Mouse (Mus musculus): ENCODE data around the gene 1700001O22Rik. TPM values are rescaled to one million over a fixed set of nuclear protein-coding genes. Genes with fewer than 3 reads are reported as not detected.

Gene 1700001O22Rik
- polyA plus RNA-seq, 1 experiment: 2.2 TPM

DNA sequence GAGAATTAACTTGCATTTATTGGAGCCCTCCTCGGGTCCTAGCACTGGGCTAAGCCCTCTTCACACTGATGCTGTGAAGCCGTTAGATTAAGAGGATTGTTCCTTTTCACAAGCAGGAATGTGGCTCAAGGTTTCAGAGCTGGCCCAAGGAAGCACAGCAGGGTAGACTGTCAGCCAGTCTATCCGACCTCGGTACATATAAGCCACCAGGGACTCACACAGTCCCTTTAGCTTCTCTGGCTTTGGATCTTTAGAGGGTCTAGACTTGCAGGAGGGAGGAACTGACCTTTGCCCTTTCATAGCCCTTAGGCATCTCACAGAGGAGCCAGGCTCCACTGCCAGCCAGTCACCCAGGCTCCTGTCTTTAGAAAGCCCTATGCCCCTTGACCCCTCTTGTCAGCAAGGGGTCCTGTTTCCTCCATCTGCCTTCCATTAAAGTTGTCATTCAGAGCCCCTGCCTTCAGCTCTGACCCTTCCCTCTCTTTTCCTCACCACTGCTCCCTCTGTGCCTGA is 26.9 kb upstream of the 1700001O22Rik start, which contains the start of gene Asb6:
Gene Asb6 (minus strand): TSS at position 51 of the 513 bp plus-strand sequence.
- Histone ChIP-seq H3K9ac (ENCODE audit: low read depth, poor library complexity, severe bottlenecking) (no peak within 1 kb of the TSS), H3K27me3 (ENCODE audit: control insufficient read depth, insufficient read depth, low read length, poor library complexity, severe bottlenecking) (no peaks in the 10 kb centered on the region), H3K4me1 (ENCODE audit: control insufficient read depth, insufficient read depth, low read length) (peaks cover 1% of the 10 kb centered on the region), H3K9me3 (replicated peaks; ENCODE audit: control insufficient read depth, insufficient read depth, low read length, poor library complexity, severe bottlenecking) (no peaks in the 10 kb centered on the region), H3K36me3 (ENCODE audit: control insufficient read depth, insufficient read depth, low read length, poor library complexity, severe bottlenecking) (peaks cover 8% of the 10 kb centered on the region), H3K4me3 (ENCODE audit: low read depth, low read length) (no peak within 1 kb of the TSS), H3K27ac (ENCODE audit: insufficient read depth, low read length) (no peak within 1 kb of the TSS)
- TF ChIP-seq CTCF (IDR thresholded peaks at IDR 0.05; ENCODE audit: low read depth, low read length) (no peak), POLR2A (IDR thresholded peaks at IDR 0.05; ENCODE audit: insufficient read depth, low read length) (no peak), EP300 (IDR thresholded peaks at IDR 0.05; ENCODE audit: insufficient read depth, low read depth, low read length) (no peak)

DNA sequence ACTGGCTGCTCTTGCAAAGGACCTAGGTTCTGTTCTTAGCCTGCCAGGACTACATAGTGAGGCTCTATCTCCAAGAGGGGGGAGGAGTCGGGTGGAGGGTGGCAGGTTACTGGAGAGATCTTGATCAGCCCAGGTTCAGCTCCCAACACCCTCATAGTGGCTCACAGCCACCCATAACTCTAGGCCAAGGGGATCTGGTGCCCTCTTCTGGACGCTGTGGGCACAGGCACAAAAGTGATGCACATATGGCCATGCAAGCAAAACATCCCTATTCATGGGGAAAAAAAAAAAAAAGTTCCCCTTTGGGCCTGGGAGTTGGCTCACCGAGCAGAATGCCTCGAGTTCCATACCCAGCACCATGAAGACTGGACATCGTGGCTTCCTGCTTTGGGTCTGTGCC is 25.9 kb upstream of the 1700001O22Rik start:
- Histone ChIP-seq H3K9ac (ENCODE audit: low read depth, poor library complexity, severe bottlenecking) (no peak overlapping the region), H3K27ac (ENCODE audit: insufficient read depth, low read length) (no peak overlapping the region), H3K4me3 (ENCODE audit: low read depth, low read length) (no peak overlapping the region), H3K27me3 (ENCODE audit: control insufficient read depth, insufficient read depth, low read length, poor library complexity, severe bottlenecking) (no peaks in the 10 kb centered on the region), H3K9me3 (replicated peaks; ENCODE audit: control insufficient read depth, insufficient read depth, low read length, poor library complexity, severe bottlenecking) (no peaks in the 10 kb centered on the region), H3K4me1 (ENCODE audit: control insufficient read depth, insufficient read depth, low read length) (no peaks in the 10 kb centered on the region), H3K36me3 (ENCODE audit: control insufficient read depth, insufficient read depth, low read length, poor library complexity, severe bottlenecking) (peaks cover 18% of the 10 kb centered on the region)
- peak; percentile 93 for TF ChIP-seq CTCF (IDR thresholded peaks at IDR 0.05; ENCODE audit: low read depth, low read length)
- no peak for TF ChIP-seq EP300 (IDR thresholded peaks at IDR 0.05; ENCODE audit: insufficient read depth, low read depth, low read length)
- TF ChIP-seq POLR2A (IDR thresholded peaks at IDR 0.05; ENCODE audit: insufficient read depth, low read length): no peak

DNA sequence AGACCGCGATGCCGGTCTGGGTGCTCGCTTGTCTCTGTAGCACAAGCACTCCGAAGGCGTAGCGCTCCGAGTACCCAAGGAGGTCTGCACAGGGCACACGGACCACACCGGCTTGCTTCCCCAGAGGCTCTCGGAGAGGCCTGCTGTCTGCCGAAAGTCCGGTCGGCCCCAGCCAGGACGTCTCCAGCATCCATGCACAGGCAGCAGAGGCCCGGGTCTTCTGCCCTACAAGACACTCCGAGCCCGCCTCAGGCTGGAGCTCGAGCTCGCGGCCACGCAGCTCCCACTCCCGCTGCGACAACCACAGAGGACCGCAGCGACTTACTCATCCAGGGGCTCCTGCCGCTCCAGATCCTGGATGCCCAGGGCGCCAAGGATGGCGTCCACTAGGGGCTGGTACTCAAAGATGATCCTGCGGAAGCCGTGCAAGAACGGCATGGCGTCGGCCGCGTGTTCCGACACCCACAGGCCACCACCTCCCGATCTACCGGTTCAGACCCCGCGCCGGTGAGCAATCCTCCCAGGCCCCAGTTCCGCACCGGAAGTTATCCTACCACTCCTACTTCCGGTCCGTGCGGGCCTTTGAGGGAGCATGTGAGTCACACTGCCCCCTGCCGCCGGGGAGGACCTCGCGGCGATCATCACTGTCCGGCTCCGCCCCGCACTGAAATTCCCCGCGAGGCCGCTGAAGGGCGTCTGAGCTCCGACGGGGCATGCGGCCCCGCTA is 24.5 kb upstream of the 1700001O22Rik start:
- no peak for TF ChIP-seq POLR2A (IDR thresholded peaks at IDR 0.05; ENCODE audit: insufficient read depth, low read length)
- TF ChIP-seq EP300 (IDR thresholded peaks at IDR 0.05; ENCODE audit: insufficient read depth, low read depth, low read length): no peak
- TF ChIP-seq CTCF (IDR thresholded peaks at IDR 0.05; ENCODE audit: low read depth, low read length): peak; percentile 86
- Histone ChIP-seq H3K4me3 (ENCODE audit: low read depth, low read length) (peak overlapping the region; percentile 83), H3K9ac (ENCODE audit: low read depth, poor library complexity, severe bottlenecking) (peak overlapping the region; percentile 74), H3K4me1 (ENCODE audit: control insufficient read depth, insufficient read depth, low read length) (no peaks in the 10 kb centered on the region), H3K36me3 (ENCODE audit: control insufficient read depth, insufficient read depth, low read length, poor library complexity, severe bottlenecking) (peaks cover 32% of the 10 kb centered on the region), H3K27ac (ENCODE audit: insufficient read depth, low read length) (no peak overlapping the region), H3K27me3 (ENCODE audit: control insufficient read depth, insufficient read depth, low read length, poor library complexity, severe bottlenecking) (no peaks in the 10 kb centered on the region), H3K9me3 (replicated peaks; ENCODE audit: control insufficient read depth, insufficient read depth, low read length, poor library complexity, severe bottlenecking) (no peaks in the 10 kb centered on the region)

DNA sequence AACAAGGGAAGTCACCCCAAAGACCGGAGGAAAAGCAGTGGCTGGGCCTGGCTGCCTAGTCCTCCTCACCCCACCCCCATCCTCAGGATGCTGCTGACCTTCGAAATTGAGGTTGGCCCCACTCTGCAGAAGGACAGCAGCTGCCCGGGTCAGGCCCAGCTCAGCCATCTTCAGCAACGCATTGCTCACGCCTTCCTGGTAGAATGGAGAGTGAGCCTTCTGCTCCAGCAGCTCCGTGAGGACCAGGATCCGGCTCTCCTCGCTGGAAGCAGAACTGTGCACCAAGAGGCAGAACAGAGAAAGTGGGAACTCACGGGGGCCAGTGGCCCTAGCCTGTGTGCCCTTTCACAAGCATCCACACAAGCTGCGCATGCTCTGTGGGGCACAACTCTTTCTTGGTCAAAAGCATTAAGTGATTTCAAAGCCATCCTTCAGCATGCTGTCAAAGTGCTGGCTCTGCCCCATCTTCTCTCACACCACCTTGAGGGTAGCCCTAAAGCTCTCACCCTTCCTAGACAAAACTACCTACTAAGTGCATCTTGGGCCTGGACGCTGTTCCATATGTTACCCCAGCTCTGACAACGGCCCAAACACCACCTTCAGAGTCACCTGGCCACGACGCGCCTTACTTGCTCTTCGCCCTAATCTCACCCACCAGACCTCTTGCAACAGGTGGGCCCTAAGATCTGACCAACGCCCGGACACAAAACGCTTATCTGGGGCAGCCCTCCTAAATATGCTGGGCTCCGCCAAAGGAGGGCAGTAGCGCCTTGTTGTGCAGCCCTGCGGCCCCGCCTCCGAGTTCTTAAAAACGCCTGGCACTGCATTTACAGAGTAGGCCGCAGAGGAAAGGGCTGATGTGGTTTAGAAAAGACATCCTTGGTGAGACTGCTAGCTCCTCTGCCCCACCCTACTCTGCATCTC is 23.6 kb upstream of the 1700001O22Rik start:
- no peaks in the 10 kb centered on the region for H3K27me3 ChIP-seq (ENCODE audit: control insufficient read depth, insufficient read depth, low read length, poor library complexity, severe bottlenecking)
- no peaks in the 10 kb centered on the region for H3K4me1 ChIP-seq (ENCODE audit: control insufficient read depth, insufficient read depth, low read length)
- H3K36me3 ChIP-seq (ENCODE audit: control insufficient read depth, insufficient read depth, low read length, poor library complexity, severe bottlenecking): peaks cover 35% of the 10 kb centered on the region

DNA sequence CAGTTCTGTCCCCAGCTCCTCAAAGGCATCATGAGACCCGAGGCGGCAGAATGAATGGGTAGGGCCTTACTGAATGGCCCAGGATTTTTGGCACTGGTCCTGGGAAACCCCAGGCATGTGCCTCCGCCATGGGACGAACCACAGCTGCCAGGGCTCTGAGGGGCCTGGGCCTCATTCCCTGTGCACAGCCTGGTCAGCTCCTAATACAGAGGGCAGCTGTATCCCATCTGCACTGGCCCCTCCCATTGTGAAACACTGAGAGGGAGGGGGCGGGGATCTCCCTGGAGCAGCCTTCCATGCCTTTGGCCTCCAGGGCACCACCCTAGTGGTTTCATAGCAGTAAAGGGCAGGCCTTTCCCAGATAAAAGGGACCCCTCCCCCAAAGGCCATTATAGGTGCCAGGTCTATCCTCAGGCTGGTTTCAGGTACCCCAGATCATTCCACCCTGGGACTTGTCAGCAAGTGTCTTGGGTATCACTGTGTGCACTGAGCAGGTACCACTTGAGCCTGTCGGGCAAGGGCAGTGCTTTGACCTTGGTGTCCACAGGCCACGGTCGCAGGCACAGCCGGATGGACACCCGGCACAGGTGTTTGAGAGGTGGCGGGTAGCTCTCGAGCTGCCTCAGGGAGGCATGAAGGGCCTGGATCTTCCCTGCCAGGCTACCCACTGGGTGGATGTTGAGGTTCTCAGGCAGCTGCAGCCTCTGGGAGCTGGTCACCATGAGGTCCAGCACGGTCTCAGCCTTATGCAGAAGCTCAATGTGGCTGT is 20.1 kb upstream of the 1700001O22Rik start:
- Histone ChIP-seq H3K36me3 (ENCODE audit: control insufficient read depth, insufficient read depth, low read length, poor library complexity, severe bottlenecking) (peaks cover 40% of the 10 kb centered on the region), H3K9ac (ENCODE audit: low read depth, poor library complexity, severe bottlenecking) (no peak overlapping the region), H3K9me3 (replicated peaks; ENCODE audit: control insufficient read depth, insufficient read depth, low read length, poor library complexity, severe bottlenecking) (no peaks in the 10 kb centered on the region), H3K4me3 (ENCODE audit: low read depth, low read length) (no peak overlapping the region), H3K27me3 (ENCODE audit: control insufficient read depth, insufficient read depth, low read length, poor library complexity, severe bottlenecking) (no peaks in the 10 kb centered on the region), H3K27ac (ENCODE audit: insufficient read depth, low read length) (no peak overlapping the region), H3K4me1 (ENCODE audit: control insufficient read depth, insufficient read depth, low read length) (peaks cover 2% of the 10 kb centered on the region)
- TF ChIP-seq CTCF (IDR thresholded peaks at IDR 0.05; ENCODE audit: low read depth, low read length) (no peak), POLR2A (IDR thresholded peaks at IDR 0.05; ENCODE audit: insufficient read depth, low read length) (no peak), EP300 (IDR thresholded peaks at IDR 0.05; ENCODE audit: insufficient read depth, low read depth, low read length) (no peak)

More for the DNA sequence above, 23.6 kb upstream of the 1700001O22Rik start:
- Histone ChIP-seq H3K27ac (ENCODE audit: insufficient read depth, low read length) (no peak overlapping the region), H3K9me3 (replicated peaks; ENCODE audit: control insufficient read depth, insufficient read depth, low read length, poor library complexity, severe bottlenecking) (no peaks in the 10 kb centered on the region), H3K4me3 (ENCODE audit: low read depth, low read length) (peak overlapping the region; percentile 83), H3K9ac (ENCODE audit: low read depth, poor library complexity, severe bottlenecking) (peak overlapping the region; percentile 74)
- TF ChIP-seq CTCF (IDR thresholded peaks at IDR 0.05; ENCODE audit: low read depth, low read length) (peak; percentile 20), POLR2A (IDR thresholded peaks at IDR 0.05; ENCODE audit: insufficient read depth, low read length) (no peak), EP300 (IDR thresholded peaks at IDR 0.05; ENCODE audit: insufficient read depth, low read depth, low read length) (no peak)
